Mouse (Mus musculus) gastrocnemius, postnatal 25 days (tissue): ENCODE measurements around the gene Ppip5k1. TPM values are rescaled to one million over a fixed set of nuclear protein-coding genes. Genes with fewer than 3 reads are reported as not detected.
A peak's percentile ranks its signal among the peaks of the same experiment; 100 is the strongest.

Experiments
- DNase-seq: peaks from one replicate; pipeline ENCODE4 v3.0.0; 2022
- total RNA-seq, 2 experiments: library from RNA; stranded (reverse); gene quantifications; 1 replicate in 1 of 2; 2 replicates in 1 of 2; pipeline ENCODE4 v1.2.3; 2021

Ppip5k1 gene
- total RNA-seq, 2 experiments from 2014 or later = 65.1 to 69.9 TPM

- DNase-seq = no peak
Measured at GRCm38 (mm10) chr2:121299471-121299870, 55.7 kb downstream of the Ppip5k1 start.

- DNase-seq = no peak
Measured at GRCm38 (mm10) chr2:121298131-121298530, 57.1 kb downstream of the Ppip5k1 start.

GRCm38 (mm10) chr2:121297701-121298100 lies 57.5 kb downstream of the Ppip5k1 start:
- DNase-seq = no peak

GRCm38 (mm10) chr2:121296754-121297231 lies 58.4 kb downstream of the Ppip5k1 start:
- DNase-seq = no peak

GRCm38 (mm10) chr2:121295608-121296571 lies 59.3 kb downstream of the Ppip5k1 start:
- DNase-seq = no peak

- peak; percentile 52 for DNase-seq
Measured at GRCm38 (mm10) chr2:121294753-121295607, 60.2 kb downstream of the Ppip5k1 start.

- peak; percentile 70 for DNase-seq
Measured at GRCm38 (mm10) chr2:121294182-121294581, 61.0 kb downstream of the Ppip5k1 start.

- DNase-seq = no peak
Measured at GRCm38 (mm10) chr2:121292316-121293013, 62.7 kb downstream of the Ppip5k1 start.

GRCm38 (mm10) chr2:121289730-121290540 lies 65.3 kb downstream of the Ppip5k1 start:
- no peak for DNase-seq

- peak; percentile 87 for DNase-seq
Measured at GRCm38 (mm10) chr2:121288901-121289729, 66.1 kb downstream of the Ppip5k1 start, which contains the start of gene Map1a. Map1a (plus strand) TSS chr2:121289600.

GRCm38 (mm10) chr2:121287850-121288249 lies 67.3 kb downstream of the Ppip5k1 start:
- DNase-seq = no peak

- DNase-seq = no peak
Measured at GRCm38 (mm10) chr2:121271928-121272516, 83.2 kb downstream of the Ppip5k1 start.

- peak; percentile 94 for DNase-seq
Measured at GRCm38 (mm10) chr2:121271236-121271927, 83.8 kb downstream of the Ppip5k1 start, which contains the start of gene Trp53bp1. Trp53bp1 (minus strand) TSS chr2:121271407.

GRCm38 (mm10) chr2:121270521-121271235 lies 84.5 kb downstream of the Ppip5k1 start:
- DNase-seq = no peak

GRCm38 (mm10) chr2:121268446-121268845 lies 86.8 kb downstream of the Ppip5k1 start:
- no peak for DNase-seq
